16 mouse cellular contexts compared by ENCODE assay signal in genomic region chr8:128078740-128079139, GRCm38 (mm10).
A peak's percentile ranks its signal among the peaks of the same experiment; 100 is the strongest.
DNase-seq lines count a peak whose midpoint lies in the region; ATAC-seq and TF ChIP-seq lines count a peak whose summit lies in the region.
"Had no signal": no experiment of that assay in that cellular context is flagged by ENCODE, and none has a peak within 500 bp of the region (broad histone marks: within the 10 kb centered on the region; RNA-seq: fewer than 3 reads in every experiment).

No protein-coding gene starts in this region.

- no peak for TF ChIP-seq CTCF in lung, adult 2 months (IDR thresholded peaks at IDR 0.05; ENCODE audit: insufficient read depth, low read length)
- TF ChIP-seq CTCF in stomach, postnatal 0 days (IDR thresholded peaks at IDR 0.05; ENCODE audit: low read depth) = no peak

- H3K4me1 ChIP-seq in lung, adult 2 months (ENCODE audit: control insufficient read depth, insufficient read depth, low read length) = peaks cover 5% of the 10 kb centered on the region
- no peaks in the 10 kb centered on the region for H3K4me1 ChIP-seq in stomach, postnatal 0 days (replicated peaks; ENCODE audit: control insufficient read depth, insufficient read depth)
- H3K4me1 ChIP-seq: embryonic facial prominence, embryonic 13.5 days; forebrain, embryonic 12.5 days; lung, embryonic 15.5 days had no signal

- no peaks in the 10 kb centered on the region for H3K9me3 ChIP-seq in stomach, postnatal 0 days (ENCODE audit: control insufficient read depth, low read length)
- H3K9me3 ChIP-seq: embryonic facial prominence, embryonic 13.5 days; forebrain, embryonic 12.5 days; lung, embryonic 15.5 days had no signal

- no peak overlapping the region for H3K4me2 ChIP-seq in stomach, postnatal 0 days (replicated peaks; ENCODE audit: low read depth)
- H3K4me2 ChIP-seq: embryonic facial prominence, embryonic 13.5 days; forebrain, embryonic 12.5 days; lung, embryonic 15.5 days had no signal

- no peak overlapping the region for H3K4me3 ChIP-seq in lung, adult 2 months (replicated peaks; ENCODE audit: extremely low read depth, low read depth, low read length)
- no peak overlapping the region for H3K4me3 ChIP-seq in macrophage (ENCODE audit: inconsistent target)
- no peak overlapping the region for H3K4me3 ChIP-seq in stomach, postnatal 0 days (ENCODE audit: low read depth, low read length)
- H3K4me3 ChIP-seq: embryonic facial prominence, embryonic 13.5 days; forebrain, embryonic 12.5 days; layer of hippocampus, adult 2 months; lung, embryonic 15.5 days had no signal

- no peak for TF ChIP-seq POLR2A in lung, adult 2 months (IDR thresholded peaks at IDR 0.05; ENCODE audit: borderline replicate concordance, extremely low read depth, low read depth, low read length)

- no peak overlapping the region for H3K9ac ChIP-seq in stomach, postnatal 0 days (ENCODE audit: low read length)
- H3K9ac ChIP-seq: embryonic facial prominence, embryonic 13.5 days; forebrain, embryonic 12.5 days; lung, embryonic 15.5 days had no signal

- peak overlapping the region; percentile 94 for H3K27ac ChIP-seq in macrophage
- no peak overlapping the region for H3K27ac ChIP-seq in stomach, postnatal 0 days (replicated peaks)
- H3K27ac ChIP-seq: embryonic facial prominence, embryonic 13.5 days; forebrain, embryonic 12.5 days; layer of hippocampus, adult 2 months; lung, embryonic 15.5 days had no signal

- no peaks in the 10 kb centered on the region for H3K79me2 ChIP-seq in macrophage (ENCODE audit: inconsistent target)

- 68% methylated on average over 1 of the region's 1 CpGs for WGBS in lung, adult 2 months
- 11% methylated on average over 1 of the region's 1 CpGs for WGBS in macrophage (ENCODE audit: missing documents)
- WGBS in stomach, postnatal 0 days = 87% methylated on average over 1 of the region's 1 CpGs

- peak; percentile 9 for DNase-seq in adrenal gland, postnatal 14 days
- no peak for DNase-seq in adrenal gland, postnatal 4 days (ENCODE audit: low spot score in 2 of 2)
- peak; percentile 20 to 23 for DNase-seq in lung, adult 18-20 months
- DNase-seq in lung, adult 2 months = no peak
- DNase-seq in right cerebral cortex, postnatal 10 days (ENCODE audit: low spot score in 2 of 2) = no peak
- DNase-seq in stomach, postnatal 0 days (ENCODE audit: low spot score) = no peak
- DNase-seq in heart, postnatal 4 days = no peak
- DNase-seq: cerebellum, adult 9-11 months; gastrocnemius, postnatal 10 days; thymus, adult 2 months had no signal

- H3K27me3 ChIP-seq in stomach, postnatal 0 days (ENCODE audit: control insufficient read depth, insufficient read depth, low read length) = no peaks in the 10 kb centered on the region
- H3K27me3 ChIP-seq: embryonic facial prominence, embryonic 13.5 days; forebrain, embryonic 12.5 days; lung, embryonic 15.5 days had no signal

- no peak for ATAC-seq in stomach, postnatal 0 days (ENCODE audit: low FRiP score, low TSS enrichment)
- ATAC-seq: intestine, embryonic 16.5 days had no signal

- no peaks in the 10 kb centered on the region for H3K36me3 ChIP-seq in macrophage (ENCODE audit: inconsistent target)
- no peaks in the 10 kb centered on the region for H3K36me3 ChIP-seq in stomach, postnatal 0 days (ENCODE audit: control insufficient read depth, insufficient read depth, low read length)
- H3K36me3 ChIP-seq: embryonic facial prominence, embryonic 13.5 days; forebrain, embryonic 12.5 days; lung, embryonic 15.5 days had no signal

- TF ChIP-seq EP300 in stomach, postnatal 0 days (optimal IDR thresholded peaks at IDR 0.05) = no peak

Comparison
In these comparisons a context has a peak if more than half of its experiments do, and no peak if none do; other contexts are left out.
1. DNase-seq: peak in adrenal gland, postnatal 14 days (single experiment) and lung, adult 18-20 months (2 of 2); none in adrenal gland, postnatal 4 days (0 of 2), lung, adult 2 months (single experiment), right cerebral cortex, postnatal 10 days (0 of 2), stomach, postnatal 0 days (single experiment) and heart, postnatal 4 days (single experiment).